Mouse (Mus musculus): ENCODE measurements at regions not wholly inside any gene's neighbourhood (a gene's known extent, or its start where the extent isn't known, plus 50 kb on each side); places are given as distances from the start of the nearest gene placed in this dataset.

DNA sequence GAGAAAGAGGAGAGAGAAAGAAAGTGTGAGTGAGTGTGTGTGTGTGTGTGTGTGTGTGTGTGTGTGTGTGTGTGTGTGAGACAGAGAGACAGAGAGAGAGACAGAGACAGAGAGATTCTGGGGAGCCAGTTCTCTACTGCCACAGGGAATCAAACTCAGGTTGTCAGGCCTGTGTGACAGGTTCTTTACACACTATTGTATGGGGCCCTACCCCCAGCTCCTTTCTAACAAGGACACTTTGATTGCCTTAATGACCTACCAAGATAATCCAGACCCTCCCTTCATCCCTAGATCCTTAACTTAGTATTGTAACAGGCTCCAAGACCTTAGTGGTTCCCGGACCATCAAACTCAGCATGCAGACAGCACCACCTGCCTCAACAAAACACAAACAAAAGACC is 53.9 kb upstream of the Map4k3 start:
- Histone ChIP-seq H3K36me3 (no peaks in the 10 kb centered on the region), H3K27me3 (ENCODE audit: insufficient read depth, poor library complexity, severe bottlenecking) (no peaks in the 10 kb centered on the region), H3K27ac (no peak overlapping the region), H3K4me3 (no peak overlapping the region), H3K4me1 (peaks cover 3% of the 10 kb centered on the region; the same call in 1 of the 2 replicates), H3K9me3 (0 out of 2 replicates have a peak, but pooled peaks cover 2% of the 10 kb centered on the region)
- WGBS = 29% methylated on average over 1 of the region's 1 CpGs
- DNase-seq (ENCODE audit: low spot score) = no peak

DNA sequence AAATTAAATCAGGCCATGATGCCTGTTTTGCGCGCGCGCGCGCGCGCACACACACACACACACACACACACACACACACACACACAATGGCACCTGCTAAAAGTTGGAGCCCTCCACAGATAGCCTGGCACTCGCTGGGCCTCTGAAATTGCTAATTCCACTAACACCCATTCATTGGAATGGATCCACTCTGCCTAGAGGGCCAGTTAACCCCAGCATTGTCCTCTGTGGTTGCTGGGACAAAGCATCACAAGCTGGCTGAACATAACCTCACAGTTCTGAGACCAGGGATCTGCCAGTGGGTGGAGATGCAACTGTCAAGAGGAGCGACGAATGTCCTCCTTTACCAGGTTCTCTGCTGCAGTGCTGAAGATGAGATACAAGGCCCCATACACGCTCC is 53.3 kb upstream of the Map4k3 start:
- Histone ChIP-seq H3K4me1 (peaks cover 3% of the 10 kb centered on the region; the same call in 1 of the 2 replicates), H3K4me3 (no peak overlapping the region), H3K27ac (no peak overlapping the region), H3K27me3 (ENCODE audit: insufficient read depth, poor library complexity, severe bottlenecking) (no peaks in the 10 kb centered on the region), H3K9me3 (0 out of 2 replicates have a peak, but pooled peaks cover 2% of the 10 kb centered on the region), H3K36me3 (no peaks in the 10 kb centered on the region)
- no peak for DNase-seq (ENCODE audit: low spot score)
- WGBS = 90% methylated on average over 10 of the region's 12 CpGs

DNA sequence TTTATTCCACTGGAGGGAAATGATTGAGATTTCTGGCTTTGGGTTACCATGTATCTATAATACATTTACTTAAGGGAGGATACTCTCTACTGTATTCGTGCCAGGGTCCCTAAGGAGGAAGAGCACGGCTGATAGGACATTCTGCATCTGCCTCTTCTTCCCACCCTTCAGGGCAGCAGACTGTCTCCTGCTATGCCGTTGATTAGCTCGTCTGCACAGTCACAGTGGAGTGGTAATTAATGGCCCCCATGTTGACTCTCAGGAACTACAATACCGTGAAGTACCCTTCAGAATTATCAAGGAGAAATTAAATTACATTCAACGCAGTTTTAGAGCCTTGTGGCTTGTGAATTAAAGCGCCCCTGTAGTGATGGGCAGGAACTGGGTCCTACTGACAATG is 52.0 kb upstream of the Map4k3 start:
- H3K4me3 ChIP-seq = no peak overlapping the region
- H3K27me3 ChIP-seq (ENCODE audit: insufficient read depth, poor library complexity, severe bottlenecking) = no peaks in the 10 kb centered on the region
- H3K9me3 ChIP-seq = 0 out of 2 replicates have a peak, but pooled peaks cover 2% of the 10 kb centered on the region
- DNase-seq (ENCODE audit: low spot score) = no peak
- 63% methylated on average over 7 of the region's 7 CpGs for WGBS
- H3K36me3 ChIP-seq = no peaks in the 10 kb centered on the region
- H3K4me1 ChIP-seq = no peaks in the 10 kb centered on the region
- no peak overlapping the region for H3K27ac ChIP-seq

DNA sequence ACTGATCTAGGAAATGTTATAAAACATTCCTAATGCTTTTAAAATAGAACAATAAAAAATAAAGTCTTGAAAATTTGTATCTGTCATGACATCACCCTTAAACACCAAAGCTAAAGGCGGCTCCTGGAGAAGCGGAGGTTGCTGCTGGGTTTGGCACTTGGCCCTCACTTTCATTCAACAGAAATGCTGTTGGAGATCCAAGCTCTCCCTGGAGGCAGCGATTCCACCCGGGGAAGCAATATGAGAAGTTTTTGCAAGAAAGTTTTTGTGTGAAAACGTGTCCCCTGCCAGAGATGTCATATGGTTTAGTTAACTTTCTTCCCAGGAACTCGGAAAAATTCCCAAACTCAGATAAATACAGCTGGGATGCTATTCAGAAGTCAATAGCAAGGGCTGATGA is 51.5 kb upstream of the Map4k3 start:
- Histone ChIP-seq H3K4me1 (no peaks in the 10 kb centered on the region), H3K4me3 (no peak overlapping the region), H3K36me3 (no peaks in the 10 kb centered on the region), H3K9me3 (0 out of 2 replicates have a peak, but pooled peaks cover 2% of the 10 kb centered on the region), H3K27me3 (ENCODE audit: insufficient read depth, poor library complexity, severe bottlenecking) (no peaks in the 10 kb centered on the region), H3K27ac (no peak overlapping the region)
- 82% methylated on average over 6 of the region's 6 CpGs for WGBS
- DNase-seq (ENCODE audit: low spot score) = no peak
